Mouse (Mus musculus) neural tube, embryonic 11.5 days (tissue): ENCODE measurements at regions not wholly inside any gene's neighbourhood (a gene's known extent, or its start where the extent isn't known, plus 50 kb on each side); places are given as distances from the start of the nearest gene placed in this dataset.
"Not testable (repeated sequence)": the region's sequence is repeated elsewhere in the genome, so short reads cannot be mapped to it uniquely, and the experiment has no call there.

Experiments
- ATAC-seq: fragments of 200-750 bp; cut with Nextera tagmentation; 2 replicates; pipeline ENCODE4 v1.8.0; 2017; ENCODE audit warnings: moderate number of reproducible peaks, mild to moderate bottlenecking, moderate TSS enrichment, moderate library complexity; ENCODE audit not compliant: insufficient read depth, low FRiP score, low TSS enrichment
- DNase-seq: peaks from one replicate; pipeline ENCODE4 v3.0.0-alpha.2; 2015; ENCODE audit warnings: low spot score
- H3K27ac ChIP-seq: fragments of 300-500 bp; sonication (generic); 2 replicates; pipeline ENCODE4 v1.5.1; 2014; ENCODE audit warnings: low read depth, mild to moderate bottlenecking, low read length
- H3K27me3 ChIP-seq: fragments of 300-500 bp; sonication (generic); 2 replicates; pipeline ENCODE4 v1.6.1; 2014; ENCODE audit warnings: mild to moderate bottlenecking, low read length, mixed read lengths; ENCODE audit not compliant: control insufficient read depth, insufficient read depth
- H3K36me3 ChIP-seq: fragments of 300-500 bp; sonication (generic); 2 replicates; pipeline ENCODE4 v1.6.1; 2014; ENCODE audit warnings: mild to moderate bottlenecking, low read length, moderate library complexity, mixed read lengths; ENCODE audit not compliant: control insufficient read depth, insufficient read depth
- H3K4me1 ChIP-seq: fragments of 300-500 bp; sonication (generic); 2 replicates; pipeline ENCODE4 v1.6.1; 2014; ENCODE audit warnings: low read length, mixed read lengths; ENCODE audit not compliant: control insufficient read depth, insufficient read depth
- H3K4me2 ChIP-seq: fragments of 300-500 bp; sonication (generic); 2 replicates; pipeline ENCODE4 v1.6.1; 2014; ENCODE audit warnings: low read depth, mild to moderate bottlenecking, moderate library complexity
- H3K4me3 ChIP-seq: fragments of 300-500 bp; sonication (generic); 2 replicates; pipeline ENCODE4 v1.5.1; 2014; ENCODE audit warnings: low read depth, low read length
- H3K9ac ChIP-seq: fragments of 300-500 bp; sonication (generic); 2 replicates; pipeline ENCODE4 v1.6.1; 2014; ENCODE audit warnings: mild to moderate bottlenecking, low read length
- H3K9me3 ChIP-seq: fragments of 300-500 bp; sonication (generic); 2 replicates; pipeline ENCODE4 v1.6.1; 2016; ENCODE audit warnings: low read length; ENCODE audit not compliant: control insufficient read depth
- WGBS: fragments of 180-500 bp; shearing (Covaris S2); extraction: QIAGEN DNeasy Blood & Tissue Kit; methylation state at CpG from one replicate; pipeline ENCODE4 v1.1.7; 2014; 5-methylcytosine and 5-hydroxymethylcytosine counted together

GRCm38 (mm10) chr1:113395267-113395824 is 1530.6 kb upstream of the Dsel start:
- Histone ChIP-seq H3K4me2 (no peak overlapping the region), H3K27me3 (no peaks in the 10 kb centered on the region), H3K4me3 (no peak overlapping the region), H3K36me3 (no peaks in the 10 kb centered on the region), H3K9ac (no peak overlapping the region), H3K4me1 (no peaks in the 10 kb centered on the region), H3K9me3 (no peaks in the 10 kb centered on the region), H3K27ac (no peak overlapping the region)
- ATAC-seq (no peak), DNase-seq (no peak)
- WGBS, result 85% methylated on average over 6 of the region's 6 CpGs

- not testable (repeated sequence) for H3K9me3 ChIP-seq, H3K9ac ChIP-seq, H3K4me2 ChIP-seq, H3K4me3 ChIP-seq, H3K27ac ChIP-seq, H3K4me1 ChIP-seq, ATAC-seq, H3K36me3 ChIP-seq, H3K27me3 ChIP-seq, DNase-seq
- 87% methylated on average over 3 of the region's 3 CpGs for WGBS
Measured at GRCm38 (mm10) chr1:113394326-113394725, 1529.6 kb upstream of the Dsel start.

- Histone ChIP-seq H3K4me2 (no peak overlapping the region), H3K9ac (no peak overlapping the region), H3K4me3 (no peak overlapping the region), H3K9me3 (no peaks in the 10 kb centered on the region), H3K36me3 (no peaks in the 10 kb centered on the region), H3K4me1 (no peaks in the 10 kb centered on the region), H3K27ac (no peak overlapping the region), H3K27me3 (no peaks in the 10 kb centered on the region)
- no peak for ATAC-seq
- DNase-seq, result no peak
Measured at GRCm38 (mm10) chr1:113392962-113393361, 1528.2 kb upstream of the Dsel start.

GRCm38 (mm10) chr1:113389920-113390319 is 1525.2 kb upstream of the Dsel start:
- H3K4me1 ChIP-seq, result no peaks in the 10 kb centered on the region
- H3K27ac ChIP-seq, result no peak overlapping the region
- no peak for ATAC-seq
- H3K27me3 ChIP-seq, result no peaks in the 10 kb centered on the region
- H3K9me3 ChIP-seq, result no peaks in the 10 kb centered on the region
- H3K4me3 ChIP-seq, result no peak overlapping the region
- no peak for DNase-seq
- H3K36me3 ChIP-seq, result no peaks in the 10 kb centered on the region
- 92% methylated on average over 2 of the region's 2 CpGs for WGBS
- no peak overlapping the region for H3K4me2 ChIP-seq
- no peak overlapping the region for H3K9ac ChIP-seq

GRCm38 (mm10) chr1:113384888-113385430 is 1520.2 kb upstream of the Dsel start:
- no peak overlapping the region for H3K9ac ChIP-seq
- peak; percentile 38; the same call in 1 of the 2 replicates for ATAC-seq
- no peak overlapping the region for H3K4me3 ChIP-seq
- H3K4me1 ChIP-seq, result no peaks in the 10 kb centered on the region
- H3K27ac ChIP-seq, result no peak overlapping the region
- H3K36me3 ChIP-seq, result no peaks in the 10 kb centered on the region
- no peaks in the 10 kb centered on the region for H3K27me3 ChIP-seq
- DNase-seq, result peak; percentile 16
- H3K4me2 ChIP-seq, result no peak overlapping the region
- 48% methylated on average over 6 of the region's 6 CpGs for WGBS
- no peaks in the 10 kb centered on the region for H3K9me3 ChIP-seq

DNA sequence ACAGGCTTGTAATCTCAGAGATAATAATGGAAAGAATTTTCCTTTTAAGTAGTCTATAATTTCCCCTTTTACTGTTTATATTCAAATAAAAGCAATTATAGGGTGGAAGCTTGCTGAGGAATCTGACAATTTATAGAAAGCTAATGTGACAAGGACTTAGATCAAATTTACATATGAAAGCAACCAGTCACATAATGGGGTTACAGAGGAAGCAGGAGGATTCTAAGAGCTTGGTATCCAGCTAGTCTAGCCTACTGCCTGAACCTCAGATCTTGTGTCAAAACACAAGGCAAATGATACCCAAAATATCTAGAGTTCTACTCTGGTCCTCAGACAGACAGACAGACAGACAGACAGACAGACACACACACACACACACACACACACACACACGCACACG is 1519.0 kb upstream of the Dsel start:
- no peak for DNase-seq

GRCm38 (mm10) chr1:113372679-113373078 is 1508.0 kb upstream of the Dsel start:
- Histone ChIP-seq H3K9ac (no peak overlapping the region), H3K27ac (no peak overlapping the region), H3K4me2 (no peak overlapping the region), H3K27me3 (no peaks in the 10 kb centered on the region), H3K4me1 (no peaks in the 10 kb centered on the region), H3K36me3 (no peaks in the 10 kb centered on the region), H3K9me3 (no peaks in the 10 kb centered on the region), H3K4me3 (no peak overlapping the region)
- no peak for ATAC-seq
- 73% methylated on average over 1 of the region's 1 CpGs for WGBS
- no peak for DNase-seq

More for the DNA sequence above, 1519.0 kb upstream of the Dsel start:
- no peaks in the 10 kb centered on the region for H3K36me3 ChIP-seq
- H3K4me1 ChIP-seq, result no peaks in the 10 kb centered on the region
- H3K27ac ChIP-seq, result no peak overlapping the region
- no peak for ATAC-seq
- no peak overlapping the region for H3K9ac ChIP-seq
- no peaks in the 10 kb centered on the region for H3K27me3 ChIP-seq
- 86% methylated on average over 2 of the region's 2 CpGs for WGBS
- H3K4me2 ChIP-seq, result no peak overlapping the region
- no peaks in the 10 kb centered on the region for H3K9me3 ChIP-seq
- H3K4me3 ChIP-seq, result no peak overlapping the region

DNA sequence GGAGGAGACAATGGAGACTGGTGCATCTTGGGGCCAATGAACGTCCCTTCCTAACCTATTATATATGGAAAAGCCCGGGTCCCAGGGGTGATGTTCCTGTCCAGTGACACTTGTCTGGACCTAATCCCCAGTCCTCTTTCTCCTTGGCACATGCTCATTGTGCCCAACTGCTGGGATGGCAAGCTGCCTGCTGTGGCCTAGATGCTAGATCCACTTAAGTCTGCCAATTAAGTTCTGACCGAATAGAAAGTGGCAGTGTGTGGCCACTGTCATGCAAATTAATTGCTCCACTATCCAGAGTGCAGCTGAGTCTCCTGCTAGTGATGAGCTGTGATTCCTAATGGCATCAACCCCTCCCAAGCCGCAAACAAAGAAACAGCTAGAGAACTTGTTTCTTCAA is 1493.5 kb upstream of the Dsel start:
- 65% methylated on average over 4 of the region's 4 CpGs for WGBS
- Histone ChIP-seq H3K4me1 (no peaks in the 10 kb centered on the region), H3K9ac (no peak overlapping the region), H3K4me3 (no peak overlapping the region), H3K27me3 (no peaks in the 10 kb centered on the region), H3K9me3 (no peaks in the 10 kb centered on the region), H3K36me3 (no peaks in the 10 kb centered on the region), H3K27ac (no peak overlapping the region), H3K4me2 (no peak overlapping the region)
- DNase-seq, result no peak
- ATAC-seq, result no peak

DNA sequence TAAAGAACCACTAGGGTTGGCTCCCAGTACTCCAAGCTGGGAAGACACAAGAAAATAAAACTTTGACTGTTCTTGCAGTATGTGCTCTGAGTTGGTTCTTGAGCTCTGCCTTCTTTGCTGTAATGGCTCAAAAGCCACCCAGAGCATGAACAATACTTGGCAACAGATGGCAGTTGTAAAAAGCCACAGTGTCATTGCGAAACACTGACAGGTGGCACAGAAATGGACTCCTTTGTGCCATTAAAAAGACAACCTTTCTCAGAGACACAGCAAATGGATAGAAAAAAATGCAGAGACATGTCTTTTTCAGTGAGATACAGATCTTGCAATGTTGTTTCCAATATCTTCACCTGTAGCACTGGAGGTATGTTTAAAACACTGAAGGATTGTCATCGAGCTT is 1443.3 kb upstream of the Dsel start:
- Histone ChIP-seq H3K4me2 (no peak overlapping the region), H3K4me3 (no peak overlapping the region), H3K9me3 (no peaks in the 10 kb centered on the region), H3K36me3 (no peaks in the 10 kb centered on the region), H3K27me3 (no peaks in the 10 kb centered on the region), H3K27ac (no peak overlapping the region), H3K9ac (no peak overlapping the region), H3K4me1 (no peaks in the 10 kb centered on the region)
- WGBS, result 85% methylated on average over 2 of the region's 2 CpGs
- DNase-seq, result no peak
- ATAC-seq, result no peak
